Mouse (Mus musculus) megakaryocyte progenitor cell, adult 5-6 weeks (primary cell): ENCODE results near the gene Btbd11. TPM values are rescaled to one million over a fixed set of nuclear protein-coding genes. Genes with fewer than 3 reads are reported as not detected.
A peak's percentile ranks its signal among the peaks of the same experiment; 100 is the strongest.

ENCODE experiments used
- ATAC-seq: replicated peaks from 2 replicates; pipeline ENCODE4 v1.8.0; 2016; ENCODE audit warnings: mild to moderate bottlenecking, moderate TSS enrichment, inconsistent platforms; ENCODE audit not compliant: poor library complexity
- total RNA-seq, 2 experiments: library from RNA; stranded (forward) in 1 of 2; stranded (reverse) in 1 of 2; fragments of 157-497, 149-512 nt in 1 of 2; fragments of 200-1000 nt in 1 of 2; gene quantifications; 2 replicates each; pipeline versions ENCODE4 v1.2.3 to v1.2.4; 2015 to 2017

The Btbd11 gene
- total RNA-seq, 2 experiments from 2014 or later: 1.6 to 2.7 TPM

DNA sequence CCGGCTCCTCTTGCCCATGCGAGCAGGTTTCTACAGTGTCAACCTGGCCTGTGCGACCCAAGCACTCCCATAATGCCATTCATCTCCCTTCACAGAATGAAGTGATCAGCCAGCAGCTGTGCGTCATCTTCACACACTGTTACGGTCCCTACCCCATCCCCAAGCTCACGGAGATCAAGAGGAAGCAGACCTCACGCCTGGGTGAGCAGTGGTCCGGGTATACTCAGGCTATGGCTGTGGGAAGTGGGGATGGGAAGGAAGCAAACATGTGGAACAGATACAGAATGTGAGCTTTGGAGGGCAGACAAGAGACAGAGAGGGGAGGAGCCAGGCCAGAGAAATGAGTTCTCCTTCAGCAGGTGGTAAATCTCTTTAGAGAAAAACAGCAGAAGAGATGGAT, 253.8 kb downstream of the Btbd11 start:
- no peak for ATAC-seq

DNA sequence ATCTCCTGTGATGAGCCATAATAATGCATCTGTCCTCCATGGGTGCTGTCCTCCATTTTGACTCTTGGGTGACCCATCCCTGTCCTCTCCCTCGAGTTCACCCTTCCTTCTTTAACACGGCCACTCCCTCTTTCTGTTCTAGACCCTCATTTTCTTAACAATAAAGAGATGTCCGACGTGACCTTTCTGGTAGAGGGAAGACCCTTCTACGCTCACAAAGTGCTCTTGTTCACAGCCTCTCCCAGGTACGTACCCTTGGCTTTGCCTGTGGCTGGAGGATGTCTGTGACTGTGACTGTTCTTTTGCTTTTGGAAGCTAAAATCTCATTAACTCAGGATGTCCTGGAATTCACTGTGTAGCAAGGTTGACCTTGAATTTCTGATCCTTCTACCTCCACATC, 258.7 kb downstream of the Btbd11 start:
- ATAC-seq: no peak

DNA sequence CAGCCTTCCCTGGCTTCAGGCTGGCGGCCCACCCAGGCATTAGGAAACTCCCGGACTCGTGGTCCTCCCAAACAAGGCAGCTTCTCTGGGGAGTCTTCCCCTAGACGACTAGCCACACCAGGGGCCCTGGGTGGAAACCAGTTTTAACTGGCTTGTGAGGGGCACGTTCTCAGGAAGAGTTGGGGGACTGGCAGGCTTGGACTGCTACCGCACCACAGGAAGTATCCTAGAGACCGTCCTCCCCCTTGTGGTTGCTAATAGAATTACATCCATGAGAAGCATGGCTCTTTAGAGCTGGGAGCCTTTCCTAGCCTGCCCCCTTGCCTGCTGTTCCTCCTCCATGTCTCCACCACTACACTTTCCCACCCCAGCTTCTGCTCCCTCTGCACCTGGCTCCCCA, 265.1 kb downstream of the Btbd11 start:
- peak; percentile 86 for ATAC-seq

DNA sequence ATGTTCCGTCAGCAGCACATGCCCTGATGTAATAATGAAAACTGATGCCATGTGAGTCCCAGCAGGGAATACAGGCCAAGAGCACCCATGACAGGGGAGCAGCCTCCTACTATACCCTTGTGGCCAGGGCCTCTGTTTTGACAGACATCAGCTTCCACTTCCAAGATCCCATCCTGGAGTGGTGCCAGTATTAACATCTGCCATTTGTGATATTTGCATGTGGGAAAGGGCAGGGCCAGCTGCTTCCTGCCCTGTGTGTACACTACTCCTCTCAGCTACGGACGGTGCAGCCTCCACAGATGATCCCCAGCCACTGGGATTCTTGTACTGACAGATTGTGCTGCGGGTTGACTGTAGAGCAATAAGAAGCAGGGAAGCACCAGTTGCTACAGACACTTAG, 269.3 kb downstream of the Btbd11 start:
- ATAC-seq: peak; percentile 47

DNA sequence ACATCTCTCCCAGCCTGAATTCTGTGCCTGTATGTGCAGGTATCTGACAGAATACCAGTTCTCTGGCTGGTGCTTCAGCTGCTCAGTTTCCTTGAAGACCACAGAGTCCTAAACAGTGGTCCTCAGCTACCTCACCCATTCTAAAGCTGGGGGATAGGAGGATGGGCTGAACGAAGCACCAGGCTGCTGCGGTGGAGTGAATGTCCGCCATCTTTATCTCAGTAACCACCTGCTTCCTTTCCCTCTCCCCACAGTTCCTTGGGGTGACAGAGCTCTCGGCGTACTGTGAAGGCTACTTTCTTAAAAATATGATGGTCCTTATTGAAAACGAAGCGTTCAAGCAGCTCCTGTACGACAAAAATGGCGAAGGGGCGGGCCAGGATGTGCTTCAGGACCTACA, 271.3 kb downstream of the Btbd11 start:
- ATAC-seq: peak; percentile 63

DNA sequence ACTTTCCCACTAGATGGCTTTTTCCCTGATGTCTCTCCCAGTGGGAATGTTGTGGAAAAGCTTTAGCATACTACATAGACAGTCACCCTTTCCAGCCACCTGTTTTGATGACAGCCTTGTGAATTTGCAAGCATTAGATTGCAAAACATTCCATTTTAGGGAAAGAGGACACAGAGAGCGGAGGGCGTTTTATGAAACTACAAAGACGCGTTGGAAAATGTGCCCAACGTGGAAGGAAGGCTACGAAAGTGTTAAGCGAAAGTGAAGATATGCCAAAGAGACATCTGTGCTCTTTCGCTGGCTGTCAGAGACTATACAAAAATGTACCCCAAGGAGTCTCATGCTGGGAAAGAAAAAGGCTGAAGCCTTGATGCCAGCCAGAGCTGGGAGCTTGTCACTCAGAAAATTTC, 286.9 kb downstream of the Btbd11 start:
- no peak for ATAC-seq

DNA sequence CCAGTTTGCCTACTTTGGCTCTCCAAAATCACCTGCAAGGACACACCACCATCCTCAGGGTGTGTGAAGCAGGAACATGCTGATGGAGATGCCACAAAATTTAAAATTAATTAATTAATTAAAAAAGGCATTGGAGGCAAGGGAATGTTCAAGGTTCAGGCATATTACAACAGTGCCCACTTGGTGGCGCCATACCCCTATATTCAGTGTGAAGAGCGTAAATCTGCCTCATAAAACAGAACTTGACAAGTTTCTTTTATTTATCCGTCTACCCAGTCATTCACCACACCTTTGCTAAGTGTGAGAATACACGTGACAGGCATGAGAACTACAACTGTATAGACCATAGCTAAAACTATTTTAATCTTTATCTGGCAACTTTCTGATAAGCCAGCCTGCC, 292.0 kb downstream of the Btbd11 start:
- ATAC-seq: peak; percentile 83

DNA sequence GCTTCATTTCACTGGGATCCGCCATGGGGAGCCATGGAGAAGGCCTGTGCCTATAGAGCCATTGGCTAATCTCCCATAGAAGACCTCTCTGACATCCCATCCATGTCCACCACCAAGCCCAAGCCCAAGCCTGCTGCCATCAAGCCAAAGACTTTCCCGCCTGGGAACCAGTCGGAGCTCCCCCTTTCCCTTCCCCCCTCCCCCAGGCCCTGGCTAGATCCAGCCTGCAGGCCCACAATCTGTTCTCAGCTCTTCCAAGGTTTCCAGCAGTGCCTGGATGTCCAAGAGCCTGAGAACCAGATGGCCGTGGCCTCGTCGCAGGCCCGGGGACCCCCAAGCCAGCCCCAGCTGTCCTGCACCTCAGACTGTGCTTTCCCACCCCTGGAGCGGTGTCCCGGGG, 295.8 kb downstream of the Btbd11 start:
- ATAC-seq: no peak

DNA sequence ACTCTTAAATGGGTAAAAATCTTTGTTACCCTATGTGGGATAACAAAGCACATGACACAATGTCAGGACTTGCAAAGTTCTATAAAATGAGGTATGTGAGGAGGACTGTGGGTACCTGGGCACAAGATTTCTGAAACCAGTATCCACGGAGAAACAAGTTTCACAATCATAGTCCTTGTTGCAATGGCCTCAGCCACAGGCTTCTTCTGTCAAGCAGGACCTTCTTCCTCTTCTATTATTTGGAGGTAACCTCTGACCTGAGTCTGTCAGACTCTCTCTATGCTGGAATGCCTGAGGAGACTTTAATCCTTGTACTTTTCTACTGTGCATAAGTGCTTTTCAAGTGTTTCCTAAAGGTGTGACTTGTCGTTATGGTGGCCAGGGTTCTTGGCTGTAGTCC, 307.8 kb downstream of the Btbd11 start:
- ATAC-seq: peak; percentile 50

DNA sequence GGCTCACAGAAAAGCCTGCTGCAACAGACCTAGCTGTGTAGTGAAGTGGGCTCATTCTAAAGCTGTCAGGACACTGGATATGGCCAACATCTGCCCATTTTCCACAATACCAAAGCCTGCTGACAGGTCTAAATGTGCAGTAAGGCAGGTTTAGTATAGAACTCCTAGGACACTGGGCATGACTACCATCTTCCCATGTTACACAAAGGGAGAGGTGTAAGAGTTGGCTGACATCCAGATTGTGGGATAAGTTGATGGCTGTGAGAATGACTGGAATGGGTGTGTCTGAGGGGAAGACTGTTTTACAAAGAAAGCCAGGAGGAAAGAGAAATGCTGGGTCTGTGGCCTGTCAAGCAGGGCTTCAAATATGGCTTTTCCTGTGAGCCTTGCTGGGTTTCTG, 313.1 kb downstream of the Btbd11 start:
- ATAC-seq: no peak

DNA sequence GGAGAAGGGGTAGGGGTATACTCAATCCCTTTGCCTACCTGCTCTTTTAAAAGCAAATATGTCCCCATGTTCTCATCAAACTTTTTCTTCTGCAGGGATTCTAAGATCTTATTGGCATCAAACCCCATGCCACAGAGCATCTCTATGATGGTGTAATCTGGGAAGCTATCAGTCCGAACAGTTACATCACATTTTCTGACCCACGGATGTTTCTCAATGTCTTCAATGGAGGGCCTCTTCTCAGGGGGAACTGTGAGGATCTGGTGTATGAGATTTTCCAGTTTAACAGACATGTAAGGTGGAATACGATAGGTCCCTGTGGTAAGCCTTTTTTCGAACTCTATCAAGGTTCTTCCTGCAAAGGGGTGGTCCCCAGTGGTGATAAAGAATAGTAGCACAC, 323.2 kb downstream of the Btbd11 start:
- peak; percentile 55 for ATAC-seq

Other genes with a start within 250 kb of the Btbd11 start
- gene Cry1, start 201.8 kb upstream of the Btbd11 start, total RNA-seq (2015): 19.3 and 23.8 TPM in 2 replicates
- gene Cry1, start 201.8 kb upstream of the Btbd11 start, total RNA-seq (2017): 21.5 and 26.7 TPM in 2 replicates